Mouse (Mus musculus): Measurements from ENCODE around the gene Nudt6. TPM values are rescaled to one million over a fixed set of nuclear protein-coding genes. Genes with fewer than 3 reads are reported as not detected.

Gene Nudt6
- 18.7 TPM for polyA plus RNA-seq (2017; shearing (Covaris generic))

DNA sequence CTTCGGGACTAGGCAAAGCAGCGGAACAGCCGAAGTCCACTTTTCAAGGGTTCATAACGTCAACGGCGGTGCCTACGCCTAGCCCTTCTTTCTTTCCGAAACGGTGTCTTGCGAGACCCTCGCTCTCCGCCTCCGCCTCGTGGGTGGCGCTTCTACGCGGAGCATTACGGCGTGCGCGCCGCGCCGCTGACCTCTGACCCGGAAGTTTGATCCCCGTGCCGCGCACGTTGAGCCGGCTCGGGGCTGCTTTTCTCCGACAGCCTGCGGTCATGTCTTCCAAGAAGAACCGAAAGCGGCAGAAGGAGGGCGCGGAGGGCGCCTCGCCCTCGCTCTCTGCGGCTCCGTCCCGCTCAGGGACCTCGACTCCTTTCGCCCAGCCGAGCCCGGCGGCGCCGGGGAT is at the start of gene Nudt6:
TSS of gene Nudt6 (minus strand) at position 140 of the 400 bp plus-strand sequence.

DNA sequence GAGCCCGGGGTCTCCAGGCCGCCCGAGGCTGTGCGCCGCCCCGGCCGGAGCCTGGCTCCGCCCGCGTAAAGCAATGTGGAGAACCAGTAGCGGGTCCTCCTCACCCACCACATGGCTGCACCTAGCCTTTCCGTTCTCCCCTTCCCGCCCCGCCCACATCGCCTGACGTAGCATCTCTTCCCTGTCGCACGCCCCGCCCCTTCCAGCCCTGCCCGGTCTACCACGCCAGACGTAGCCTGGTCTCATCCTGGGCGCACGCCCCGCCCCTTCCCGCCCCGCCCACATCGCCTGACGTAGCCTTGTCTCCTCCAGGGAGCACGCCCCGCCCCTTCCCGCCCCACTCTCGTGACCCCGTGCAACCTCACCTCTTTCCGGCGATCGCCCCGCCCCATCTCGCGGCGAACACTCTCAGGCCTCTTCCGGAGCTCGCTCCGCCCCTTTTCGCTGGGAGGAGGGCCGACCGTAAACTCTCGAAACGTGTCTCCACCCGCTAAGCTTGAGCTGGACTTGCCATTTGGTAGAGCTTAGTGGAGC is 486 bp downstream of the Nudt6 start, which contains the start of gene Spata5:
TSS of gene Spata5 (plus strand) at position 439 of the 534 bp plus-strand sequence.

Other genes with a start within 250 kb of the Nudt6 start
- 13.9 TPM for gene Il21, start 187.6 kb downstream of the Nudt6 start, polyA plus RNA-seq (2017; shearing (Covaris generic))
- 2.3 TPM for gene Bbs12, start 107.7 kb downstream of the Nudt6 start, polyA plus RNA-seq (2017; shearing (Covaris generic))
- 1.7 TPM for gene Cetn4, start 107.5 kb downstream of the Nudt6 start, polyA plus RNA-seq (2017; shearing (Covaris generic))
- 0.71 TPM for gene Fgf2, start 71.9 kb downstream of the Nudt6 start, polyA plus RNA-seq (2017; shearing (Covaris generic))
- 42.9 TPM for gene Spata5, start 315 bp downstream of the Nudt6 start, polyA plus RNA-seq (2017; shearing (Covaris generic))
- 266 TPM for gene Spry1, start 219.7 kb upstream of the Nudt6 start, polyA plus RNA-seq (2017; shearing (Covaris generic))